Mouse (Mus musculus) bone marrow macrophage, adult 2 months (primary cell): ENCODE results near the gene Ubr4. TPM values are rescaled to one million over a fixed set of nuclear protein-coding genes. Genes with fewer than 3 reads are reported as not detected.
"Not testable (repeated sequence)": the region's sequence is repeated elsewhere in the genome, so short reads cannot be mapped to it uniquely, and the experiment has no call there.

Source experiments
- H3K27ac ChIP-seq: 2 replicates; pipeline ENCODE4 v1.5.1; 2012; ENCODE audit warnings: low read depth, low read length; ENCODE audit not compliant: insufficient read depth
- H3K4me1 ChIP-seq: 2 replicates; pipeline ENCODE4 v1.6.1; 2012; ENCODE audit warnings: low read length; ENCODE audit not compliant: control insufficient read depth, insufficient read depth
- H3K4me3 ChIP-seq: 2 replicates; pipeline ENCODE4 v1.5.1; 2012; ENCODE audit warnings: mild to moderate bottlenecking, low read length, moderate library complexity; ENCODE audit not compliant: insufficient read depth
- CTCF ChIP-seq: IDR thresholded peaks from 2 replicates; pipeline ENCODE4 v1.5.1; 2012; ENCODE audit warnings: low read depth, mild to moderate bottlenecking, low read length, moderate library complexity
- POLR2A ChIP-seq: IDR thresholded peaks from 2 replicates; pipeline ENCODE4 v1.6.1; 2012; ENCODE audit warnings: mild to moderate bottlenecking, low read depth, low read length, borderline replicate concordance
- polyA plus RNA-seq: library from polyadenylated mRNA; stranded (reverse); fragments of >200 nt; gene quantifications from 2 replicates; pipeline ENCODE4 v1.2.4, GENCODE M21; 2012; ENCODE audit not compliant: missing spikeins, insufficient read depth, insufficient read length

Ubr4 gene
- polyA plus RNA-seq, 1 experiment: 84.1 TPM

- Histone ChIP-seq H3K4me1 (0 out of 2 replicates have a peak, but pooled peaks cover 2% of the 10 kb centered on the region), H3K4me3 (no peak overlapping the region), H3K27ac (no peak overlapping the region)
- TF ChIP-seq CTCF (no peak), POLR2A (no peak)
Measured at GRCm38 (mm10) chr4:139501702-139502101, 149.3 kb downstream of the Ubr4 start.

- Histone ChIP-seq H3K4me3 (no peak overlapping the region), H3K4me1 (0 out of 2 replicates have a peak, but pooled peaks cover 2% of the 10 kb centered on the region), H3K27ac (no peak overlapping the region)
- TF ChIP-seq POLR2A (no peak), CTCF (no peak)
Measured at GRCm38 (mm10) chr4:139503919-139504318, 151.5 kb downstream of the Ubr4 start.

GRCm38 (mm10) chr4:139505716-139506115, 153.3 kb downstream of the Ubr4 start:
- H3K4me1 ChIP-seq: 0 out of 2 replicates have a peak, but pooled peaks cover 2% of the 10 kb centered on the region
- H3K27ac ChIP-seq: no peak overlapping the region
- no peak for TF ChIP-seq POLR2A
- no peak for TF ChIP-seq CTCF
- H3K4me3 ChIP-seq: no peak overlapping the region

- no peak overlapping the region for H3K27ac ChIP-seq
- H3K4me1 ChIP-seq: 0 out of 2 replicates have a peak, but pooled peaks cover 2% of the 10 kb centered on the region
- TF ChIP-seq POLR2A (no peak), CTCF (no peak)
- no peak overlapping the region for H3K4me3 ChIP-seq
Measured at GRCm38 (mm10) chr4:139506727-139507126, 154.3 kb downstream of the Ubr4 start.

- TF ChIP-seq CTCF (no peak), POLR2A (no peak)
- 0 out of 2 replicates have a peak, but pooled peaks cover under 1% of the 10 kb centered on the region for H3K4me1 ChIP-seq
- no peak overlapping the region for H3K27ac ChIP-seq
- no peak overlapping the region for H3K4me3 ChIP-seq
Measured at GRCm38 (mm10) chr4:139509069-139509468, 156.7 kb downstream of the Ubr4 start.

- no peak overlapping the region for H3K27ac ChIP-seq
- no peaks in the 10 kb centered on the region for H3K4me1 ChIP-seq
- TF ChIP-seq POLR2A (no peak), CTCF (no peak)
- H3K4me3 ChIP-seq: no peak overlapping the region
Measured at GRCm38 (mm10) chr4:139511557-139511956, 159.1 kb downstream of the Ubr4 start.

GRCm38 (mm10) chr4:139512985-139513384, 160.6 kb downstream of the Ubr4 start:
- Histone ChIP-seq H3K4me3 (no peak overlapping the region), H3K4me1 (no peaks in the 10 kb centered on the region), H3K27ac (no peak overlapping the region)
- no peak for TF ChIP-seq POLR2A
- TF ChIP-seq CTCF: no peak

- Histone ChIP-seq H3K4me3 (no peak overlapping the region), H3K4me1 (no peaks in the 10 kb centered on the region), H3K27ac (no peak overlapping the region)
- TF ChIP-seq POLR2A (no peak), CTCF (no peak)
Measured at GRCm38 (mm10) chr4:139519221-139519620, 166.8 kb downstream of the Ubr4 start.

GRCm38 (mm10) chr4:139521926-139522325, 169.5 kb downstream of the Ubr4 start:
- H3K27ac ChIP-seq: no peak overlapping the region
- TF ChIP-seq CTCF: no peak
- TF ChIP-seq POLR2A: no peak
- no peak overlapping the region for H3K4me3 ChIP-seq
- H3K4me1 ChIP-seq: no peaks in the 10 kb centered on the region

GRCm38 (mm10) chr4:139526475-139526874, 174.1 kb downstream of the Ubr4 start:
- Histone ChIP-seq H3K4me1 (no peaks in the 10 kb centered on the region), H3K27ac (no peak overlapping the region), H3K4me3 (no peak overlapping the region)
- TF ChIP-seq POLR2A (no peak), CTCF (no peak)

GRCm38 (mm10) chr4:139530248-139530647, 177.8 kb downstream of the Ubr4 start, which contains the start of gene Iffo2:
Gene Iffo2 (plus strand): TSS chr4:139530548.
- not testable (repeated sequence) for H3K4me1 ChIP-seq, H3K4me3 ChIP-seq, H3K27ac ChIP-seq
